Mouse (Mus musculus): ENCODE measurements around the gene 4930438A08Rik. TPM values are rescaled to one million over a fixed set of nuclear protein-coding genes. Genes with fewer than 3 reads are reported as not detected.
A peak's percentile ranks its signal among the peaks of the same experiment; 100 is the strongest.

4930438A08Rik gene
- polyA plus RNA-seq, 1 experiment: not detected

- TF ChIP-seq GATA1 (IDR thresholded peaks at IDR 0.05; ENCODE audit: low read length): no peak
Observed at GRCm38 (mm10) chr11:58308661-58309060, 34.1 kb downstream of the 4930438A08Rik start.

DNA sequence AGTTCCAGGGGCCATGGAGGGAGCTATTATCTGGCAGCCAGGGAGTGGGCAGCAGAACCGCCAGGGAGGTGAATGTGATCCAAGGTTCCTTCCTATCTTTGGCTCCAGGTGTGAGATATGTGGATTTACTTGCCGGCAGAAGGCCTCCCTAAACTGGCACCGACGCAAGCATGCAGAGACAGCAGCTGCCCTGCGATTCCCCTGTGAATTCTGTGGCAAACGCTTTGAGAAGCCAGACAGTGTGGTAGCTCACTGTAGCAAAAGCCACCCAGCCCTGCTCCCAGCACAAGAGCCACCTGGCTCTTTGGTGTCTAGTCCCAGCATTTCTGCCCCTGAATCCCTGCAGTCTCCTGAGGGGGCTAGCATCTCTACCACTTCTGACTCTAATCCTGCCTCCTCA is 39.5 kb downstream of the 4930438A08Rik start:
- TF ChIP-seq GATA1 (IDR thresholded peaks at IDR 0.05; ENCODE audit: low read length): no peak

- no peak for TF ChIP-seq GATA1 (IDR thresholded peaks at IDR 0.05; ENCODE audit: low read length)
Observed at GRCm38 (mm10) chr11:58315536-58316168, 41.1 kb downstream of the 4930438A08Rik start.

- no peak for TF ChIP-seq GATA1 (IDR thresholded peaks at IDR 0.05; ENCODE audit: low read length)
Observed at GRCm38 (mm10) chr11:58316344-58316743, 41.7 kb downstream of the 4930438A08Rik start.

GRCm38 (mm10) chr11:58316768-58317390 is 42.3 kb downstream of the 4930438A08Rik start:
- no peak for TF ChIP-seq GATA1 (IDR thresholded peaks at IDR 0.05; ENCODE audit: low read length)

- no peak for TF ChIP-seq GATA1 (IDR thresholded peaks at IDR 0.05; ENCODE audit: low read length)
Observed at GRCm38 (mm10) chr11:58322824-58323569, 48.4 kb downstream of the 4930438A08Rik start.

- TF ChIP-seq GATA1 (IDR thresholded peaks at IDR 0.05; ENCODE audit: low read length): no peak
Observed at GRCm38 (mm10) chr11:58323570-58324340, 49.2 kb downstream of the 4930438A08Rik start.

- TF ChIP-seq GATA1 (IDR thresholded peaks at IDR 0.05; ENCODE audit: low read length): peak; percentile 16
Observed at GRCm38 (mm10) chr11:58324614-58325229, 50.1 kb downstream of the 4930438A08Rik start.

GRCm38 (mm10) chr11:58326781-58327180 is 52.2 kb downstream of the 4930438A08Rik start:
- no peak for TF ChIP-seq GATA1 (IDR thresholded peaks at IDR 0.05; ENCODE audit: low read length)

DNA sequence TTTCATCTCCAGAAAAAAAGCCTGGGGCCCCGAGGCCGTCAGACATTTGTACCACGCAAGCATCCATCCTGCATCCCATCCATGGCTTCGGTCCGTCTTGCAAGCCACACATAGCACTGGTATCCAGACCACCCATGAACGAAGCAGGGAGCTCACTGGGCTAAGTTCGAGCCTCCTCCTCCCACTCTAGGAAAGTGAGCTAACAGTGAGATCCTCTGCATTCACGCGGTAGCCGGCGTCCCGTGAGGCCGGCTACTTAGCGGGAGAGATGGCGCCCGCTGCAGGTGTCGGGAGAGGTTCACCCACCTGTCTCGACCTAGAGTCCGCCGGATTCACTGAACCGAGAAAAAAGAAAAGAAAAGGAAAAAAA is 55.3 kb downstream of the 4930438A08Rik start:
- TF ChIP-seq GATA1 (IDR thresholded peaks at IDR 0.05; ENCODE audit: low read length): no peak

- no peak for TF ChIP-seq GATA1 (IDR thresholded peaks at IDR 0.05; ENCODE audit: low read length)
Observed at GRCm38 (mm10) chr11:58330276-58331148, 55.9 kb downstream of the 4930438A08Rik start, which contains the start of the genes Zfp672 and Sh3bp5l. Zfp672 (minus strand) TSS chr11:58330339. Sh3bp5l (plus strand) TSS chr11:58330724.

DNA sequence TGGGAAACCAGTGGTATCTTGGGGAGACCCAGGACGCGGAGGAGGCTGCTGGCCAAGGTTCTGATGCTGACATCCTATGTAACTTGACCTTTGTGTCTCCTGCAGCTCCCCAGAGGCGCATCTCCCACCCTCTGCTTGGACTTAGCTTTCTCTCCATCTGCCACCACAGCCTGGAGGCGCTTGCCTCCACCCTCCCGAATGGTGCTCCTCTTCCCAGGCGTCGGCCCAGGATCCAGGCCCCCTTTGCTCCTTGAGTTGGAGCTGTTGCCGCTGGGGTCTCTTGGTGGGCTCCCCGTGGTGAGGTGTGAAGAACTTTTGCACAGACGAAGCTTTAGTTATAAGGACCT is 56.5 kb downstream of the 4930438A08Rik start:
- TF ChIP-seq GATA1 (IDR thresholded peaks at IDR 0.05; ENCODE audit: low read length): no peak

DNA sequence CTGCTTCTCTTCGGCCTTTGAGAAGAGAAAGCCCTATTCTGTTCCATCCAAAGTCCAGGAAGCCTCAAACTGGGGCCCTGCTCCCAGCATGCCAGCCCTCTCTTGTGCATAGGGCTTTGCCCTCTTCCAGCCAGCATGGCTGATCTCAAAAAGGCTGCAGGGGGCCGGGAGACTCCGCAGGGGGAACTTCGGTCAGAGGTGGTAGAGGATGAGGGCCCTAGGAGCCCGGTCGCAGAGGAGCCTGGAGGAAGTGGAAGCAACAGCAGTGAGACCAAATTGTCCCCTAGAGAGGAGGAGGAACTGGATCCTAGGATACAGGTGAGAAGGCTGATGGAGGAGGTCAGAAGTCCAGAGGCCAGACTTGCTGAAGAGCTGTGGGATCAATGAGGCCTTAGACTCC is 56.9 kb downstream of the 4930438A08Rik start:
- TF ChIP-seq GATA1 (IDR thresholded peaks at IDR 0.05; ENCODE audit: low read length): no peak

DNA sequence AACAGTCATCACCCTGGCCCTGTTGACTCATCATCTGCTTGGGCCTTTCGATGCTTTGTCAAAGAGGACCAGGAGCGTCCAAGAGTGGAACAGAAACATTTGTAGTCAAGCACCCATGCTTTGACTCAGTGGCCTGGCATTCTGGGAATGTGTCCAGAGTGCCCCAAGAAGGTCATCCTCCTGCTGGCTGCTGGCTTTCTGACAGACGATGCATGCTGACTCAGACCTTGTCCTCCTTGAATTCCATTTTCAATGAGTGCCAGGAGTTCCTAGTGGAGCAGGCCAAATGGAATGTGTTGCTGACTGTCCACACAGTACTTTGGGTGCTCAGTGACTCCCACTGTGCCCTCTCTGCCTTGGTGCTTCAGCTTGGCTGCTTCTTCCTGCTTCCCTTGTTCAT is 60.1 kb downstream of the 4930438A08Rik start:
- TF ChIP-seq GATA1 (IDR thresholded peaks at IDR 0.05; ENCODE audit: low read length): no peak

Other genes with a start within 250 kb of the 4930438A08Rik start
- not detected in 2 replicates for gene Gm12248, start 181.7 kb upstream of the 4930438A08Rik start, polyA plus RNA-seq (2012)
- gene Cnot8, start 170.6 kb upstream of the 4930438A08Rik start, polyA plus RNA-seq (2012): 5.0 and 5.4 TPM in 2 replicates
- 20.1 and 23.5 TPM in 2 replicates for gene Gemin5, start 106.3 kb upstream of the 4930438A08Rik start, polyA plus RNA-seq (2012)
- 17.1 and 27.0 TPM in 2 replicates for gene Mrpl22, start 103.1 kb upstream of the 4930438A08Rik start, polyA plus RNA-seq (2012)
- gene Igtp, start 75.2 kb upstream of the 4930438A08Rik start, polyA plus RNA-seq (2012): 0.41 and 0.95 TPM in 2 replicates
- gene Irgm2, start 75.2 kb upstream of the 4930438A08Rik start, polyA plus RNA-seq (2012): 0.11 and 0.19 TPM in 2 replicates
- gene Zfp692, start 32.3 kb downstream of the 4930438A08Rik start, polyA plus RNA-seq (2012): 17.2 and 21.2 TPM in 2 replicates
- 10.1 and 10.8 TPM in 2 replicates for gene Zfp672, start 55.5 kb downstream of the 4930438A08Rik start, polyA plus RNA-seq (2012)
- 29.4 and 33.7 TPM in 2 replicates for gene Sh3bp5l, start 55.9 kb downstream of the 4930438A08Rik start, polyA plus RNA-seq (2012)
- gene Lypd8, start 104.2 kb downstream of the 4930438A08Rik start, polyA plus RNA-seq (2012): not detected in 2 replicates
- not detected in 2 replicates for gene 1810065E05Rik, start 146.3 kb downstream of the 4930438A08Rik start, polyA plus RNA-seq (2012)
- gene Gm12253, start 157.8 kb downstream of the 4930438A08Rik start, polyA plus RNA-seq (2012): not detected in 2 replicates
- not detected in 2 replicates for gene Lypd9, start 178.1 kb downstream of the 4930438A08Rik start, polyA plus RNA-seq (2012)
- not detected in 2 replicates for gene Olfr30, start 187.5 kb downstream of the 4930438A08Rik start, polyA plus RNA-seq (2012)
- gene Olfr332, start 217.8 kb downstream of the 4930438A08Rik start, polyA plus RNA-seq (2012): not detected in 2 replicates
- gene Olfr331, start 227.8 kb downstream of the 4930438A08Rik start, polyA plus RNA-seq (2012): not detected in 2 replicates

Data from G1E-ER4 (cell line).